Mouse (Mus musculus) liver, adult 2 months (tissue): ENCODE data around the gene Wdr70. TPM values are rescaled to one million over a fixed set of nuclear protein-coding genes. Genes with fewer than 3 reads are reported as not detected.
"Not testable (repeated sequence)": the region's sequence is repeated elsewhere in the genome, so short reads cannot be mapped to it uniquely, and the experiment has no call there.

Experiments used
- DNase-seq: peaks from one replicate; pipeline ENCODE4 v3.0.0-alpha.2; 2011; ENCODE audit warnings: low read depth, low spot score; ENCODE audit errors: extremely low read depth
- H3K27ac ChIP-seq: fragments of 200-500 bp; replicated peaks from 2 replicates; pipeline ENCODE4 v1.5.1; 2012; ENCODE audit warnings: low read depth, mild to moderate bottlenecking, control low read depth, inconsistent platforms, low read length; ENCODE audit not compliant: insufficient read depth
- H3K27me3 ChIP-seq: fragments of 200-500 bp; 2 replicates; pipeline ENCODE4 v1.6.1; 2012; ENCODE audit warnings: mild to moderate bottlenecking, moderate library complexity, low read length, inconsistent platforms; ENCODE audit not compliant: control insufficient read depth, insufficient read depth
- H3K36me3 ChIP-seq: fragments of 200-500 bp; 2 replicates; pipeline ENCODE4 v1.6.1; 2012; ENCODE audit warnings: low read length, inconsistent platforms; ENCODE audit not compliant: control insufficient read depth, insufficient read depth
- H3K4me1 ChIP-seq: fragments of 200-500 bp; 2 replicates; pipeline ENCODE4 v1.6.1; 2011; ENCODE audit warnings: low read length; ENCODE audit not compliant: control insufficient read depth, insufficient read depth
- H3K4me3 ChIP-seq: fragments of 200-500 bp; 2 replicates; pipeline ENCODE4 v1.5.1; 2011; ENCODE audit warnings: low read depth, mild to moderate bottlenecking, control low read depth, low read length, moderate library complexity; ENCODE audit not compliant: insufficient read depth
- H3K79me2 ChIP-seq: fragments of 200-500 bp; 2 replicates; pipeline ENCODE4 v1.6.1; 2012; ENCODE audit warnings: inconsistent platforms, mild to moderate bottlenecking, low read length, moderate library complexity; ENCODE audit not compliant: control insufficient read depth, insufficient read depth
- H3K9ac ChIP-seq: fragments of 200-500 bp; 2 replicates; pipeline ENCODE4 v1.6.1; 2012; ENCODE audit warnings: low read depth, mild to moderate bottlenecking, control low read depth, inconsistent platforms, low read length
- CTCF ChIP-seq: fragments of 200-500 bp; IDR thresholded peaks from 2 replicates; pipeline ENCODE4 v1.5.1; 2011; ENCODE audit warnings: low read depth, low read length, control low read depth
- POLR2A ChIP-seq: fragments of 200-500 bp; IDR thresholded peaks from 2 replicates; pipeline ENCODE4 v1.6.1; 2011; ENCODE audit warnings: low read length, control low read depth; ENCODE audit not compliant: insufficient read depth; ENCODE audit errors: extremely low read depth
- WGBS: fragments of 180-500 bp; shearing (Covaris S2); methylation state at CpG from one replicate; pipeline ENCODE4 v1.1.7; 2018; 5-methylcytosine and 5-hydroxymethylcytosine counted together
- polyA plus RNA-seq: library from polyadenylated mRNA; depleted of rRNA; stranded (reverse); fragments of >200 nt; gene quantifications from 2 replicates; pipeline ENCODE4 v1.2.3, GENCODE M21; 2012
- total RNA-seq: library from RNA; depleted of rRNA; stranded (reverse); fragments of >200 nt; gene quantifications from 2 replicates; pipeline ENCODE4 v1.2.3, GENCODE M21; 2014

The Wdr70 gene
- total and polyA plus RNA-seq, 2 experiments, result 5.5 to 9.1 TPM

DNA sequence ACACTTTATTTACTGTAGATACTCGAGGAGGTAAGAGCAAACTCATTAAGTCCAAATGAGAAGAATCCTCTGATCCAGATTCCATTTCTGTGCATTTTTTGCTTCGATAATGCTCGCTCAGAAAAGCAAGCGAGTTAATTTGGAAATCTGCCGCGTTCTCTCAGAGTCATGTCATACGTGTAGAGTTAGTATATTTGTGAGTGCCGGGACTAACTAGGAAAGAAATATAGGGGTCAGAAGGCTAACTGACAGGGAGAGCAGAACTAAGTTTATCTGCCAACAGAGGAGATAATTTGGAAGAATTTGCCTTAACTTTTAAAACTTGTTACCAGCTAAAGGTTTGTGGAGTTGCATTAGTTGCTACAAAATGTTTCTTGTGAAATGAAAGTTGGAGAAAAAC, 10.8 kb upstream of the Wdr70 start:
- Histone ChIP-seq H3K27me3 (no peaks in the 10 kb centered on the region), H3K9ac (no peak overlapping the region), H3K4me1 (peaks cover 6% of the 10 kb centered on the region; the same call in 1 of the 2 replicates), H3K4me3 (peak overlapping the region; percentile 99; the same call in 1 of the 2 replicates), H3K79me2 (peaks cover 2% of the 10 kb centered on the region; the same call in 1 of the 2 replicates), H3K27ac (no peak overlapping the region), H3K36me3 (peaks cover 17% of the 10 kb centered on the region; the same call in 1 of the 2 replicates)
- DNase-seq, result no peak
- 2% methylated on average over 8 of the region's 8 CpGs for WGBS
- TF ChIP-seq POLR2A (no peak), CTCF (no peak)

DNA sequence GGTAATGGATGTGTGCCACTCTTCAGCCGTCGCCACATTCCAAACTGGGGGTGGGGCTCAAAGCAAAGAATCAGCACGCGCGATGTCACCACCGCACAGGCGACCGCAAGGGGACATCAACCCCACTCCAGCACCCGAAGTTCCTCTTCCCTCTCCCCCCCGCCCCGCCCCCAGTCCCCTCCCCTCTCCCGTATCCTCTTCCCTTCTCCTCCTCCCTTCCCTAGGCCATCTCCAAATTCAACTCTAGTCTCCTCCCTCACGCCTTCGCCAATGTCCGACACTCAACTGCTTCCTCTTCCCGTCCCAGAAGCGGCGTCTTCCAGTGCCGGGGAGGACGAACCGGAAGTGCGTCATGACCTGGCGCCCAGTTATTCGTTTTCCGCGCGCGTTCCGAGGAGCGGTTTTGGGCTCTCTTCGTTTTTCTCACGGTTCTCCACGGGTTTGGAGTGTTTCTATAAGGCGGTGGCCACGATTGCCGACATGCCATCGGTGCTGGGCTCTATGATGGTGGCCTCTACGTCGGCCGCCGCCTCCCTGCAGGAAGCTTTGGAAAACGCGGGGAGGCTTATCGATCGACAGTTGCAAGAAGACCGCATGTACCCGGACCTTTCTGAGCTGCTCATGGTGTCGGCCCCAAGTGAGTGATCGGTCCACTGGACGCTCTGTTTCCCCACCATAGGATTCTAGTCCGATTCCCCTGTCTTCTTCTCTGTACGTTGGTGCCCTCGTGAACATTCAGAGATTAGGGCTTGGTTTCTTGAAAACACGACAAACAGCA, 10.1 kb upstream of the Wdr70 start, which contains the start of gene Nup155:
TSS of gene Nup155 (plus strand) at position 308 of the 778 bp plus-strand sequence.
- H3K4me3 ChIP-seq, result peak within 1 kb of the TSS; percentile 99
- H3K27ac ChIP-seq, result peak within 1 kb of the TSS; percentile 82
- H3K4me1 ChIP-seq, result peaks cover 6% of the 10 kb centered on the region; the same call in 1 of the 2 replicates
- peaks cover 2% of the 10 kb centered on the region; the same call in 1 of the 2 replicates for H3K79me2 ChIP-seq
- peak; percentile 95 for DNase-seq
- under 1% methylated on average over 54 of the region's 54 CpGs for WGBS
- TF ChIP-seq CTCF (no peak), POLR2A (0 out of 2 replicates have a peak, but pooled peaks have one; percentile 40)
- no peaks in the 10 kb centered on the region for H3K27me3 ChIP-seq
- H3K9ac ChIP-seq, result peak within 1 kb of the TSS; percentile 90
- H3K36me3 ChIP-seq, result peaks cover 17% of the 10 kb centered on the region; the same call in 1 of the 2 replicates

- Histone ChIP-seq H3K79me2 (peaks cover 2% of the 10 kb centered on the region; the same call in 1 of the 2 replicates), H3K27me3 (no peaks in the 10 kb centered on the region), H3K27ac (peak overlapping the region; percentile 62), H3K9ac (peak overlapping the region; percentile 60; the same call in 1 of the 2 replicates), H3K4me3 (peak overlapping the region; percentile 99), H3K4me1 (peaks cover 6% of the 10 kb centered on the region; the same call in 1 of the 2 replicates), H3K36me3 (peaks cover 13% of the 10 kb centered on the region; the same call in 1 of the 2 replicates)
- WGBS, result 14% methylated on average over 19 of the region's 19 CpGs
- TF ChIP-seq POLR2A (no peak), CTCF (no peak)
- DNase-seq, result peak; percentile 61
Measured at GRCm38 (mm10) chr15:8108360-8108965, 9.5 kb upstream of the Wdr70 start.

DNA sequence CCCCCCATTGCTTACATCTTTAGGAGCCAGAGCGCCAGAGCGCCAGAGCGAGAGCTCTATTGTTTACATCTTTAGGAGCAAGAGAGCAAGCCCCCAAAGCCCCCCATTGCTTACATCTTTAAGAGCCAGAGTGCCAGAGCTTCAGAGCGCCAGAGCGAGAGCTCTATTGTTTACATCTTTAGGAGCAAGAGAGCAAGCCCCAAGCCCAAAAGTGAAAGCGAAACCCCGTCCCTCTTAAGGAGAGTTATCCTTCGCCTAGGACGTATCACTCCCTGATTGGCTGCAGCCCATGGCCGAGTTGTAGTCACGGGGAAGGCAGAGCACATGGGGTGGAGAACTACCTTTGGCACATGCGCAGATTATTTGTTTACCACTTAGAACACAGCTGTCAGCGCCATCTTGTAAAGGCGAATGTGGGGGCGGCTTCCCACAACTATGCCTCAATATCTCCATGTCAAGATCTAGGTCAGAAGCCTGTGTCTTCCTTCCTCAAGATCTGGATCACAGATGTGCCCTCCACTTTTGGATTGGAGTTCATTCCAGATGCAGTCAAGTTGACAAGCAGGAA, 3.0 kb upstream of the Wdr70 start:
- H3K27me3 ChIP-seq, H3K27ac ChIP-seq, H3K9ac ChIP-seq, H3K36me3 ChIP-seq, H3K4me1 ChIP-seq, DNase-seq, H3K4me3 ChIP-seq, H3K79me2 ChIP-seq: not testable (repeated sequence)
- 92% methylated on average over 15 of the region's 15 CpGs for WGBS

- H3K4me1 ChIP-seq, result peaks cover 1% of the 10 kb centered on the region; the same call in 1 of the 2 replicates
- 26% methylated on average over 7 of the region's 7 CpGs for WGBS
- H3K9ac ChIP-seq, result no peak overlapping the region
- peak; percentile 40 for DNase-seq
- no peaks in the 10 kb centered on the region for H3K27me3 ChIP-seq
- no peak overlapping the region for H3K27ac ChIP-seq
- H3K36me3 ChIP-seq, result peaks cover 6% of the 10 kb centered on the region
- H3K79me2 ChIP-seq, result peaks cover 2% of the 10 kb centered on the region; the same call in 1 of the 2 replicates
- no peak overlapping the region for H3K4me3 ChIP-seq
- TF ChIP-seq POLR2A (no peak), CTCF (peak; percentile 61; the same call in 1 of the 2 replicates)
Measured at GRCm38 (mm10) chr15:8097853-8098252, 1.2 kb downstream of the Wdr70 start.

DNA sequence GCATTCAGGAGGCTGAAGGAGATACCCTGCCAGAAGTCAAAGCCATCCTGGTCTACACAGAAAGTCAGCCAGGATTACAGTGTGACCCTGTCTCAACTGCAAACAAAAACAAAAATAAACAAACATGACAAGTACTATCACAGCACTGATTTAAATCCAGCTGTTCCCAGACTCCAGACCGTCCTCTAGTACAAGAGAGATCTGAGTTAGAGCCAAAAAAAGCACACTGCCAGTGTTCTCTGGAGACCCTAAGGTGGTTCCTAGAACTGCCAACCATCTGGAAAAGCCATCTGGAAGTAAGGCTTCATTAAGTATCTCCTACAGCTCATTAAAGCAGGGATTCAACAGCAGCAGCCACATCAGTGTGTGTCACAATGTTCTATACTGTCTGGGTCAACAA, 6.3 kb downstream of the Wdr70 start:
- not testable (repeated sequence) for H3K79me2 ChIP-seq

More for the DNA sequence above, 6.3 kb downstream of the Wdr70 start:
- DNase-seq, H3K4me1 ChIP-seq, H3K27me3 ChIP-seq, H3K4me3 ChIP-seq, H3K27ac ChIP-seq, H3K9ac ChIP-seq: not testable (repeated sequence)
- 54% methylated on average over 1 of the region's 1 CpGs for WGBS
- peaks cover 12% of the 10 kb centered on the region for H3K36me3 ChIP-seq
